Mouse (Mus musculus) neutrophil, adult 5-6 weeks (primary cell): Measurements from ENCODE around the gene Cox4i2. TPM values are rescaled to one million over a fixed set of nuclear protein-coding genes. Genes with fewer than 3 reads are reported as not detected.
A peak's percentile ranks its signal among the peaks of the same experiment; 100 is the strongest.

Experiments
- ATAC-seq: fragments of 151-379, 151-347 bp; 2 replicates; pipeline ENCODE4 v1.8.0; 2017; ENCODE audit warnings: mild to moderate bottlenecking, moderate TSS enrichment; ENCODE audit not compliant: insufficient number of reproducible peaks, poor library complexity, low FRiP score, severe bottlenecking; ENCODE audit errors: extremely low read depth
- total RNA-seq: library from RNA; stranded (forward); fragments of 200-1000 nt; gene quantifications from 2 replicates; pipeline ENCODE4 v1.2.3, GENCODE M21; 2017

The Cox4i2 gene
- total RNA-seq, 1 experiment from 2014 or later, result not detected

GRCm38 (mm10) chr2:152764172-152765044, 10.4 kb downstream of the Cox4i2 start:
- ATAC-seq, result no peak

DNA sequence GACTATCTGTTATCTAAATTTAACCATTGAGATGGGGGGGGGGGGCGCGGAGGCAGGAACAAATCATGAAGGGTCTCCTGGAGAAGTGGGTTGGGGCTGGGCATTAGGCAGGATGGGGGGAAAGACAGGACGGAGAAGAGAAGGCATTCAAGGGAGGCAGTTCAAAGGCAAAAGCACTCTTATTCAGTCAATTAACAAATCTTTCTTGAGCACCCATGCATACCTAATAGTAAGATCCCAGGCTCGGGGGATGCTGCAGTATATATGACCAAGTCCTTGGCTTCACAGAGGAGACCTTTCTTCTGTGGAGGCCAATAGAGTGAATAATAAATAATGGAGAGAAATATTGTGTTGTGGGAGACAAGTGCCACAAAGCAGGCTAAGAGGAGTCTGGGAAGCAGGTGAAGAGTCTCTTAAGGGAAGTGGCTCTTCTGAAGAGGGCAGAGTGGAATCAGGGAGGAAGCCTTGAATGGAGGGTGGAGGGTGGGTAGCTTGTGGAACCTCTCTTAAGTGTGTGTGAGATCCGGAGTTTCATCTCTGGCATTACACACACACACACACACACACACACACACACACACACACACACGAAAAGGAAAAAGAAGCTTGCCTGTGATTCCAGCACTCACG, 11.2 kb downstream of the Cox4i2 start:
- no peak for ATAC-seq

GRCm38 (mm10) chr2:152766387-152767123, 12.6 kb downstream of the Cox4i2 start:
- peak; percentile 89 for ATAC-seq

- peak; percentile 28; the same call in 1 of the 2 replicates for ATAC-seq
These were observed 13.8 kb downstream of the Cox4i2 start for GRCm38 (mm10) chr2:152767618-152768271.

DNA sequence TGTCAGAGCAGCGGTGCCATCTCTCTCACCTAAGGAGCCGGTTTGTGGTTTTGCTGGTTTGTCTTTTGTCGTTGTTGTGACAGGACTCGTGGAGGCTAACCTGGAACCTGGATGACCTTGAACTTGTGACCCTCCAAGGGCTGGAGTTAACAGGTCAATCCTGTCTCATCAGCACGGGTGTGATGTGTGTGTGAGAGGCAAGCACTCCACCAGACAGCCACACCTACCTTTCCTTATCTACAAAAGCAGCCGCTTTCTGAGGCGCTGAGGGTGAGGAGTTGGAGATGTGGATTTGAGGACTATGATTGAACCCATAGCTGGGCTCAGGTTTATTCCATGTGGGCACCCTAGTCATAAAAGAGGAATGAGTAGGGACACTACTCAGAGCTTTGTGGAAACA, 15.7 kb downstream of the Cox4i2 start:
- ATAC-seq, result no peak

GRCm38 (mm10) chr2:152771571-152771970, 17.6 kb downstream of the Cox4i2 start:
- ATAC-seq, result no peak

GRCm38 (mm10) chr2:152772231-152772630, 18.3 kb downstream of the Cox4i2 start:
- ATAC-seq, result no peak

GRCm38 (mm10) chr2:152775357-152775756, 21.4 kb downstream of the Cox4i2 start:
- ATAC-seq, result peak; percentile 51; the same call in 1 of the 2 replicates

- ATAC-seq, result no peak
These were observed 22.0 kb downstream of the Cox4i2 start for GRCm38 (mm10) chr2:152776019-152776418.

- no peak for ATAC-seq
These were observed 22.5 kb downstream of the Cox4i2 start for GRCm38 (mm10) chr2:152776435-152776834.

DNA sequence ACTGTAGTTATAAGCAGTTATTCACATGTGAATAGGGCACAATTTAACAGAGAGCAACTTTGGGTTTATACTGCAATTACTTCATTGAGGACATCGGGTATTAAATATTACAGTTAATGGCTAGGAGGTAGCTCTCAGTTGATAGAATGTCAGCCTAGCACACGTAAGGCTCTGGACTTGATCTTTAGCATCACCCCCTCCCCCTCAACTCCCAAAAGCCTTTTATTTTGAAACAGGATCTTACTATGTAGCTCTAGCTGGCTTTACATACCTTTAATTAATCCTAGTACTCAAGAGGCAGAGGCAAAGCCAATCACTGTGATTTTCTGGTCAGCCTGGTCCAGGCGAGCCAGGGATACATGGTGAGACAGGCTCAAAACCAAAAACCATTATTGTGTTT, 23.1 kb downstream of the Cox4i2 start:
- ATAC-seq, result no peak

- no peak for ATAC-seq
These were observed 26.5 kb downstream of the Cox4i2 start for GRCm38 (mm10) chr2:152780466-152780865.

DNA sequence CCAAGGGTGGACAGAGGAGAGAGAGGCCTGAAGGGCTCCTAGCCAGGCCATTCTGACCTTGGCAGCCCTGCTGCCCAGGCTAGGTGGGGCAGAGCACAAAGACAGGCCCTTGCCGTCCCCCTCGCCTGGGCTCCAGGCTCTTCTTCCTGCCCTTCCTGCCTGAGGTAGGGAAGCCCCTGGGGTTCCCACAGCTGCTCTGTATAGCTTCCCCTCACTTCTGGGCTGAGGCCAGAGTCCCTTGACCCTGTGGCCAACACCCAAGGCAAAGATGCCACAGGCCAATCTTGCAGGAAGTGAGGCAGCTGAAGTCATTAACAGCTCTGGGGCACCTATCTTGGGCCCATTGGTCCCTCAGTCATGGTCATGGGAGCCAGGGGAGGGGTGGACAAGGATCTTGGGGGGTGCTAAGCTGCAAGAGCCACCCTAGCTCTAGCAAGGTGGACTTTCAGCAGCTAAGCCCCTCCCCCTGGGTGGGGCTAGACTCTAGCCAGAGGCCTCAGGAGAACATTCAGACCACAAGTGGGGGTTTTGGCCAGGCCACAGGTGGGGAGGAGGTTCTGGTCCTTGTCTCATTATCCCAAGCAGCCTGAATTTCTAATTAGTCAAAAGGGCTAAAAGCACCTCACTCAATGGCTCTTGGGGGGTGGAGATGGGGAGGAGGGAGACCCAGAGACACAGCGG, 27.2 kb downstream of the Cox4i2 start:
- no peak for ATAC-seq

DNA sequence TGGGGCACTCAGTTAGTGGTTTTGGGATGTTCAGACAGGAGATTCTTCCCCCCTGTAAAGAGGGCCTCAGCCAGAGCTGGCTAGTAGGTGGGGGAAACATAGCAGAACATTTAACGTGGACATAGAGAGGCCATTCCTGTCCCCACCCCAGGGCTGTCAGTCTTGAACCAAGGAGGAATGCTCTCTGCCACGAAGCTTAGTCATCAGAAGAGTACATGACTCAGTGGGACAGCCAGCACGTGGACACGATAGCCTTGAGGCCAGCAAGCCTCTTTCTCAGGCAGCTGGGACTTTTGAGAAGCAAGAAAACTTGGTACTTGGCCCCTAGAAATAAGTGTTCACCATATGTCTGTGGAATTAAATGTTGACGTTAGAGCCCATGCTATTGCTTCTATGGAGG, 28.7 kb downstream of the Cox4i2 start:
- ATAC-seq, result no peak

GRCm38 (mm10) chr2:152783241-152783640, 29.3 kb downstream of the Cox4i2 start:
- ATAC-seq, result no peak

- ATAC-seq, result peak; percentile 18; the same call in 1 of the 2 replicates
These were observed 30.7 kb downstream of the Cox4i2 start for GRCm38 (mm10) chr2:152784640-152785039.

DNA sequence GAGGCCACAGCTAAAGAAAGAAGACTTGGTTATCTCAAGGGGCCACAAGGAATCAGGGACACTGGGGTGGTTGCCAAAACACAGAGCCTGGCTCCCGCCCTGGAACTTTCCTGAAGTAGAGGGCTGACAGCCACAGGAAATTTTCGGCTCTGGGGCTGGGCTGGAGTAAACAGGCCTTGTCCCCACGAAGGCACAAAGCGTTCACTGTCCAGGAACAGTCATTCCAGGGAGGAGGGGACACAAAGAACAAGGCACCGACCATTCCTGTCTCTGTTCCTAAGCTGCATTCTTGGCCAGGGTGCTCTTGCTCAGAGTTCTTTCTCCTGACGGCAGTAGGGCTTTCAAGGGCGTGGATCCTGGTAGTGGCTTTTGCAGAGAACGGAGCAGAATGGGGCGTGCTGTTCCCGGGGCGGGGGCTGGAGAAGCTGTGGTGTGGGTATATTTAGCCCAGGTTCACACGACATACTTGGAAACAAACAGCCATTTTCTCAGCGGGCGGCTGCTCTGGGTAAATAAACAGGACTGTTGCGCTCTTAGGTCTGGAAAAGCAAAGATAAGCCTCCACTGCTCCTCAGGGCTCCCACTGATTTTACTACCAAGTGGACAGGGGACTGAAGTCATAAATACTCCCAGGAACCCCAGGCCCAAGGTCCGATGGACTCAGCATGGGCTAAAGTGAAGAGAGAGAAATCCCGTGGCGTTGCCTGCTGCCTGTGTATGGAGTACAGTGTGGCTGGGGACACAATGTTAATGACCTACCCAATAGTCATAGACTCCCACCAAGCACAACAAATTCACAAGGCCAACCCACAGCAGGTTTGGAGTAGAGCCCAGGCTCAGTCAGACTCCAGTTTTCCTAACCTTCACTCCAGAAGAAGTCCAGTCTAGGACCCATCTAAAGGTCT, 31.7 kb downstream of the Cox4i2 start:
- ATAC-seq, result no peak

GRCm38 (mm10) chr2:152787136-152787535, 33.2 kb downstream of the Cox4i2 start:
- ATAC-seq, result no peak
